Mouse (Mus musculus): ENCODE results near the gene Ano1. TPM values are rescaled to one million over a fixed set of nuclear protein-coding genes. Genes with fewer than 3 reads are reported as not detected.
A peak's percentile ranks its signal among the peaks of the same experiment; 100 is the strongest.

The Ano1 gene
- polyA plus RNA-seq, 1 experiment from 2014 or later: 10.2 TPM

- H3K4me3 ChIP-seq (ENCODE audit: low read depth, low read length): no peak overlapping the region
- 65% methylated on average over 3 of the region's 3 CpGs for WGBS
- no peak overlapping the region for H3K27ac ChIP-seq (ENCODE audit: low read depth, low read length)
- no peaks in the 10 kb centered on the region for H3K36me3 ChIP-seq (ENCODE audit: control insufficient read depth, insufficient read depth, low read length)
- DNase-seq (ENCODE audit: low spot score) (no peak), ATAC-seq (replicated peaks; ENCODE audit: low FRiP score) (no peak)
- no peak overlapping the region for H3K4me2 ChIP-seq
- H3K9me3 ChIP-seq (ENCODE audit: control insufficient read depth, low read length): no peaks in the 10 kb centered on the region
- H3K27me3 ChIP-seq (replicated peaks; ENCODE audit: control insufficient read depth, insufficient read depth, low read length): no peaks in the 10 kb centered on the region; the same call in 1 of the 2 replicates
- no peaks in the 10 kb centered on the region for H3K4me1 ChIP-seq (replicated peaks; ENCODE audit: control insufficient read depth, insufficient read depth, low read length)
- no peak overlapping the region for H3K9ac ChIP-seq (ENCODE audit: low read depth, low read length)
These were observed 184.7 kb downstream of the Ano1 start for GRCm38 (mm10) chr7:144566921-144567682.

- no peaks in the 10 kb centered on the region for H3K9me3 ChIP-seq (ENCODE audit: control insufficient read depth, low read length)
- H3K27ac ChIP-seq (ENCODE audit: low read depth, low read length): no peak overlapping the region
- WGBS: 67% methylated on average over 9 of the region's 9 CpGs
- H3K27me3 ChIP-seq (replicated peaks; ENCODE audit: control insufficient read depth, insufficient read depth, low read length): no peaks in the 10 kb centered on the region; the same call in 1 of the 2 replicates
- no peaks in the 10 kb centered on the region for H3K4me1 ChIP-seq (replicated peaks; ENCODE audit: control insufficient read depth, insufficient read depth, low read length)
- H3K4me3 ChIP-seq (ENCODE audit: low read depth, low read length): no peak overlapping the region
- ATAC-seq (replicated peaks; ENCODE audit: low FRiP score) (no peak), DNase-seq (ENCODE audit: low spot score) (no peak)
- no peak overlapping the region for H3K9ac ChIP-seq (ENCODE audit: low read depth, low read length)
- no peaks in the 10 kb centered on the region for H3K36me3 ChIP-seq (ENCODE audit: control insufficient read depth, insufficient read depth, low read length)
- no peak overlapping the region for H3K4me2 ChIP-seq
These were observed 188.2 kb downstream of the Ano1 start for GRCm38 (mm10) chr7:144563456-144564155.

DNA sequence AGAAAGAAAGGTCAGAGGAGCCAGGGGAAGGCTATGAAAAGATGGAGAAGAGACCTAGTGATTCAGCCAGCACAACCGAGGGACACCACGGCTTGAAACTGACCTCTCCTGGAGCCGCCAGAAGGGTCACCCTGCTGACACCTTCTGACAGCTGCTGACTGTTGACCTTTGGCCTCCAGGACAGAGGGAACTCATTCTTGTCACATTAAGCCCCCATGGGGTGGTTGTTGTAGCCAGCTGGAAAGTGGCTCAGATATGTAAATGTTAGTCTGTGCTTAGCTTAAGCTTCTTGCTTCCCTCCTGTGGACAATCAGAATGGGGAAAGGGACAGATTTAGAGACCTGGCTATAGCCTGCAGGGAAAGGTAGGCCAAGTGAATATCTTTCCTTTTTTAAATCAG is 189.8 kb downstream of the Ano1 start:
- Histone ChIP-seq H3K9ac (ENCODE audit: low read depth, low read length) (no peak overlapping the region), H3K36me3 (ENCODE audit: control insufficient read depth, insufficient read depth, low read length) (no peaks in the 10 kb centered on the region), H3K4me2 (no peak overlapping the region), H3K27me3 (replicated peaks; ENCODE audit: control insufficient read depth, insufficient read depth, low read length) (no peaks in the 10 kb centered on the region; the same call in 1 of the 2 replicates), H3K4me3 (ENCODE audit: low read depth, low read length) (no peak overlapping the region), H3K27ac (ENCODE audit: low read depth, low read length) (no peak overlapping the region), H3K4me1 (replicated peaks; ENCODE audit: control insufficient read depth, insufficient read depth, low read length) (no peaks in the 10 kb centered on the region), H3K9me3 (ENCODE audit: control insufficient read depth, low read length) (no peaks in the 10 kb centered on the region)
- DNase-seq (ENCODE audit: low spot score) (no peak), ATAC-seq (replicated peaks; ENCODE audit: low FRiP score) (no peak)
- 20% methylated on average over 3 of the region's 3 CpGs for WGBS

GRCm38 (mm10) chr7:144560594-144560993 is 191.2 kb downstream of the Ano1 start:
- Histone ChIP-seq H3K36me3 (ENCODE audit: control insufficient read depth, insufficient read depth, low read length) (no peaks in the 10 kb centered on the region), H3K4me2 (no peak overlapping the region), H3K4me1 (replicated peaks; ENCODE audit: control insufficient read depth, insufficient read depth, low read length) (no peaks in the 10 kb centered on the region), H3K27ac (ENCODE audit: low read depth, low read length) (no peak overlapping the region), H3K9me3 (ENCODE audit: control insufficient read depth, low read length) (no peaks in the 10 kb centered on the region), H3K4me3 (ENCODE audit: low read depth, low read length) (no peak overlapping the region), H3K9ac (ENCODE audit: low read depth, low read length) (no peak overlapping the region), H3K27me3 (replicated peaks; ENCODE audit: control insufficient read depth, insufficient read depth, low read length) (no peaks in the 10 kb centered on the region; the same call in 1 of the 2 replicates)
- WGBS: 83% methylated on average over 4 of the region's 4 CpGs
- no peak for ATAC-seq (replicated peaks; ENCODE audit: low FRiP score)
- DNase-seq (ENCODE audit: low spot score): no peak

DNA sequence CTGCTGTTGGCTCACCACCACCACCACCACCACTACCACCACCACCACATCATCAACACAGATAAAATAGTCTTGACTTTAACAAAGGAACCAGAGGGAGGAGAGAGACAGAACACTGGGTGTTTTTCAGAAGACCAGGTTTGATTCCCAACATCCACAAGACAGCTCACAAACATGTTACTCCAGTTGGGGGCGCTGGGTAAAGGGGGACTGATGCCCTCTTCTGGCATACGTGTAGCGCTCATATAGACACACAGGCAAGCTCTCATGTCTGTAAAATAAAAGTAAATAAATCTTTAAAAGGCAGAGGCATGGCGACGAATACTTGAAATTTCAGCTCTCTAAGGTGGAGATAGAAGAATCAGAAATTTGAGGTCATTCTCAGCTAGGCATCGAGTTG is 193.2 kb downstream of the Ano1 start:
- 49% methylated on average over 6 of the region's 6 CpGs for WGBS

GRCm38 (mm10) chr7:144554123-144554472 is 197.7 kb downstream of the Ano1 start:
- H3K4me1 ChIP-seq (replicated peaks; ENCODE audit: control insufficient read depth, insufficient read depth, low read length): peaks cover 26% of the 10 kb centered on the region
- DNase-seq (ENCODE audit: low spot score): no peak
- no peaks in the 10 kb centered on the region for H3K9me3 ChIP-seq (ENCODE audit: control insufficient read depth, low read length)
- no peaks in the 10 kb centered on the region for H3K27me3 ChIP-seq (replicated peaks; ENCODE audit: control insufficient read depth, insufficient read depth, low read length)
- H3K36me3 ChIP-seq (ENCODE audit: control insufficient read depth, insufficient read depth, low read length): peaks cover 17% of the 10 kb centered on the region
- 28% methylated on average over 8 of the region's 8 CpGs for WGBS
- H3K27ac ChIP-seq (ENCODE audit: low read depth, low read length): no peak overlapping the region
- H3K4me2 ChIP-seq: peak overlapping the region; percentile 92
- ATAC-seq (replicated peaks; ENCODE audit: low FRiP score): peak; percentile 35
- peak overlapping the region; percentile 65 for H3K9ac ChIP-seq (ENCODE audit: low read depth, low read length)
- peak overlapping the region; percentile 99 for H3K4me3 ChIP-seq (ENCODE audit: low read depth, low read length)

More for the DNA sequence above, 193.2 kb downstream of the Ano1 start:
- Histone ChIP-seq H3K27me3 (replicated peaks; ENCODE audit: control insufficient read depth, insufficient read depth, low read length) (no peaks in the 10 kb centered on the region), H3K9ac (ENCODE audit: low read depth, low read length) (no peak overlapping the region), H3K4me1 (replicated peaks; ENCODE audit: control insufficient read depth, insufficient read depth, low read length) (no peaks in the 10 kb centered on the region; the same call in 1 of the 2 replicates), H3K4me3 (ENCODE audit: low read depth, low read length) (no peak overlapping the region), H3K9me3 (ENCODE audit: control insufficient read depth, low read length) (no peaks in the 10 kb centered on the region), H3K4me2 (no peak overlapping the region), H3K27ac (ENCODE audit: low read depth, low read length) (no peak overlapping the region), H3K36me3 (ENCODE audit: control insufficient read depth, insufficient read depth, low read length) (no peaks in the 10 kb centered on the region)
- ATAC-seq (replicated peaks; ENCODE audit: low FRiP score) (no peak), DNase-seq (ENCODE audit: low spot score) (no peak)

DNA sequence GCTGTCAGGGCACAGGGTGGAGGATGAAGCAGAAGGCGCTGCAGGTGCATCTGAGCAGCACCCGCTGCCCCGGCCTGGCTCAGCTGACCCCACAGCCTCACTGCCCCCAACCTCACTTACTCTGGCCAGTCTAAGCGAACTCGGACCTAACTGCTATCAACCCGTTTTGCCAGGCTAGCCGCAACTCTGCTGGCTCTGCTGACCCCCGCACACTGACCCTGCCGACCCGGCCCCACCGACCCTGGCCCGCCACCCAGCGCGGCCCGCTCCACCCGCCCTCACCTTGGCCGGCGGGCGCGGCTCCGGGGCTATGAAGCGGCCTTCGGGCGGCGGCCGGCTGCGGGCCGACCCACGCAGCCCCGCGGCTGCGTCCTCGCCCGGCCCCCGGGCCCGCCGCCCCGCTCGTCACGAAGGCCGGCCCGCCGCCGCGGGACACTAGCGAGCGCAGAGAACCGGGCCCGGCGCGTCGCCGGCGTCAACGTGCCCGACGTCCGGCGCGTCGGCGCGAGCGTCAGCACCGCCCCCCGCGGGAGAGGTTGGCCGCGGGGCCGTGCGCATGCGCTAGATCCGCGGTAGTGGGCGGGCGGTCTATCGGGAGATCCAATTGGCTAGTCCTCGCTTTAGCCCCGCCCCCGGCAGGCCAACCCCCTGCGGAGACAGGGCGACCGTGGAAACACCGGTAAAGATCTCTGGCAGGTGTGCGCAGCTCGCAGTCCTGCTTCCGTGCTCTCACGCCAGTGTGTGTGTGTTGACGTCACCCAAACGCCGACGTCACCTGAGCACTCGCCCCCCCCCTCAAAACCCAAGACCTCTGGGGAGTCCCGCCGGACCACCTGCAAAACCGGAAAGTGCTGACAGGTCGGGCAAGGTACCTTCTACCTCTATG is 198.3 kb downstream of the Ano1 start, which contains the start of gene Ppfia1:
Gene Ppfia1 (minus strand): TSS at position 493 of the 886 bp plus-strand sequence.
- H3K4me2 ChIP-seq: peak within 1 kb of the TSS; percentile 92
- H3K27ac ChIP-seq (ENCODE audit: low read depth, low read length): peak within 1 kb of the TSS; percentile 68; the same call in 1 of the 2 replicates
- ATAC-seq (replicated peaks; ENCODE audit: low FRiP score): peak; percentile 94
- H3K36me3 ChIP-seq (ENCODE audit: control insufficient read depth, insufficient read depth, low read length): peaks cover 17% of the 10 kb centered on the region
- H3K27me3 ChIP-seq (replicated peaks; ENCODE audit: control insufficient read depth, insufficient read depth, low read length): no peaks in the 10 kb centered on the region
- no peaks in the 10 kb centered on the region for H3K9me3 ChIP-seq (ENCODE audit: control insufficient read depth, low read length)
- H3K4me1 ChIP-seq (replicated peaks; ENCODE audit: control insufficient read depth, insufficient read depth, low read length): peaks cover 26% of the 10 kb centered on the region
- H3K4me3 ChIP-seq (ENCODE audit: low read depth, low read length): peak within 1 kb of the TSS; percentile 99
- DNase-seq (ENCODE audit: low spot score): peak; percentile 94
- under 1% methylated on average over 97 of the region's 97 CpGs for WGBS
- peak within 1 kb of the TSS; percentile 95 for H3K9ac ChIP-seq (ENCODE audit: low read depth, low read length)

DNA sequence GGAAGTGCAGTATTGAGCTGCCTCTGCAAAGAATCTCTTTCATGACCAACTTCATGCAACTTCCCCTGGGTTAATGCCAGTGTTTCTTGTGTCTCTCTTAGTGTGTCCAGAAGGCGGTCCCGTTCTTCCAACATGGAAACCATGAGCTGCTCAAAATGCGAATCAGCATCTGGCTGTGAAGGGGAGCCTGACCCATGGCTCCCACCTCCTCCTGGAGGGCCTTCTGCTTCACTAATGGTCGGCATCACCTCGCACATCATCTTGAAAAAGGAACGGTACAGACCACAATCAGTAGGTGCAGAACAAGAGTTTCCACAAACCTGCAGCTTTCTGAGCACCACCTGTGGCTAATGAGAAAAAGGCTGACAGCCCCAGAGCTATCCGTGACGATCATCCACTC is 199.5 kb downstream of the Ano1 start:
- DNase-seq (ENCODE audit: low spot score): no peak
- 87% methylated on average over 8 of the region's 8 CpGs for WGBS
- no peak overlapping the region for H3K27ac ChIP-seq (ENCODE audit: low read depth, low read length)

More for the DNA sequence above, 199.5 kb downstream of the Ano1 start:
- no peaks in the 10 kb centered on the region for H3K9me3 ChIP-seq (ENCODE audit: control insufficient read depth, low read length)
- H3K4me2 ChIP-seq: peak overlapping the region; percentile 92
- H3K9ac ChIP-seq (ENCODE audit: low read depth, low read length): peak overlapping the region; percentile 95
- no peaks in the 10 kb centered on the region for H3K27me3 ChIP-seq (replicated peaks; ENCODE audit: control insufficient read depth, insufficient read depth, low read length)
- peaks cover 17% of the 10 kb centered on the region for H3K36me3 ChIP-seq (ENCODE audit: control insufficient read depth, insufficient read depth, low read length)
- H3K4me3 ChIP-seq (ENCODE audit: low read depth, low read length): peak overlapping the region; percentile 99
- no peak for ATAC-seq (replicated peaks; ENCODE audit: low FRiP score)
- H3K4me1 ChIP-seq (replicated peaks; ENCODE audit: control insufficient read depth, insufficient read depth, low read length): peaks cover 26% of the 10 kb centered on the region
